Mouse (Mus musculus): ENCODE measurements around the gene Atp2a3. TPM values are rescaled to one million over a fixed set of nuclear protein-coding genes. Genes with fewer than 3 reads are reported as not detected.

The Atp2a3 gene
- polyA plus RNA-seq, 1 experiment from 2014 or later = 0.68 TPM

DNA sequence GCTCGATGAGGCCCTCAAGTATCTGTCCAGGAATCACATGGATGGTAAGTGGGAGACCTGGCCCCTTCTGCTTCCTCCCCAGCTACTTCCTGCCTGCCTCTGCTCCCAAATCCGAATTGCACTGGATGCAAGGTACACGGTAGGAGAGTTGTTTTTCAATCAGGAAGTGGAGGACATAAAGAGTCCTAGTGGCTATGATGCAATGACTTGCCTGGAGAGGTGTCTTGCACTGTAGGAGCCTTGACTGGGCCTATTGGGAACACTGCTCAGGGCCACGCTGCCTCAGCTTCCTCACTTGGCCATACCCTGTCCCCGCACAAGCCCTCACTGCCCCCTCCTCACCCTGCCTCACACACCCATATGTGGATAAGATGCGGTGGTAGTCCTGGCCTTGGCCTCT is 28.1 kb downstream of the Atp2a3 start:
- no peak overlapping the region for H3K4me3 ChIP-seq (ENCODE audit: low read depth, low read length)
- ATAC-seq (ENCODE audit: low FRiP score) = no peak
- H3K36me3 ChIP-seq (ENCODE audit: control insufficient read depth, insufficient read depth, low read length) = no peaks in the 10 kb centered on the region
- no peaks in the 10 kb centered on the region for H3K4me1 ChIP-seq (replicated peaks; ENCODE audit: control insufficient read depth, insufficient read depth, low read length)
- no peak overlapping the region for H3K4me2 ChIP-seq (replicated peaks; ENCODE audit: low read depth, low read length)
- H3K27ac ChIP-seq (ENCODE audit: low read depth, low read length) = no peak overlapping the region
- no peaks in the 10 kb centered on the region for H3K27me3 ChIP-seq (ENCODE audit: control insufficient read depth, insufficient read depth, low read length)
- WGBS = 77% methylated on average over 6 of the region's 6 CpGs
- no peak overlapping the region for H3K9ac ChIP-seq (ENCODE audit: low read depth, low read length)
- no peaks in the 10 kb centered on the region for H3K9me3 ChIP-seq (ENCODE audit: control insufficient read depth, low read length)
- no peak for DNase-seq (ENCODE audit: low spot score)

GRCm38 (mm10) chr11:72990688-72991087 is 29.7 kb downstream of the Atp2a3 start:
- no peaks in the 10 kb centered on the region for H3K9me3 ChIP-seq (ENCODE audit: control insufficient read depth, low read length)
- no peak for ATAC-seq (ENCODE audit: low FRiP score)
- H3K4me3 ChIP-seq (ENCODE audit: low read depth, low read length) = no peak overlapping the region
- no peak overlapping the region for H3K4me2 ChIP-seq (replicated peaks; ENCODE audit: low read depth, low read length)
- DNase-seq (ENCODE audit: low spot score) = no peak
- no peaks in the 10 kb centered on the region for H3K27me3 ChIP-seq (ENCODE audit: control insufficient read depth, insufficient read depth, low read length)
- no peak overlapping the region for H3K27ac ChIP-seq (ENCODE audit: low read depth, low read length)
- H3K4me1 ChIP-seq (replicated peaks; ENCODE audit: control insufficient read depth, insufficient read depth, low read length) = no peaks in the 10 kb centered on the region
- no peaks in the 10 kb centered on the region for H3K36me3 ChIP-seq (ENCODE audit: control insufficient read depth, insufficient read depth, low read length)
- no peak overlapping the region for H3K9ac ChIP-seq (ENCODE audit: low read depth, low read length)
- WGBS = 64% methylated on average over 9 of the region's 9 CpGs

- Histone ChIP-seq H3K4me2 (replicated peaks; ENCODE audit: low read depth, low read length) (no peak overlapping the region), H3K4me3 (ENCODE audit: low read depth, low read length) (no peak overlapping the region), H3K36me3 (ENCODE audit: control insufficient read depth, insufficient read depth, low read length) (no peaks in the 10 kb centered on the region), H3K9ac (ENCODE audit: low read depth, low read length) (no peak overlapping the region), H3K27ac (ENCODE audit: low read depth, low read length) (no peak overlapping the region), H3K27me3 (ENCODE audit: control insufficient read depth, insufficient read depth, low read length) (no peaks in the 10 kb centered on the region), H3K9me3 (ENCODE audit: control insufficient read depth, low read length) (no peaks in the 10 kb centered on the region), H3K4me1 (replicated peaks; ENCODE audit: control insufficient read depth, insufficient read depth, low read length) (no peaks in the 10 kb centered on the region)
- no peak for DNase-seq (ENCODE audit: low spot score)
- 51% methylated on average over 9 of the region's 9 CpGs for WGBS
- no peak for ATAC-seq (ENCODE audit: low FRiP score)
These were observed 31.0 kb downstream of the Atp2a3 start for GRCm38 (mm10) chr11:72991961-72992360.

GRCm38 (mm10) chr11:72996346-72996745 is 35.4 kb downstream of the Atp2a3 start:
- no peak for ATAC-seq (ENCODE audit: low FRiP score)
- Histone ChIP-seq H3K27me3 (ENCODE audit: control insufficient read depth, insufficient read depth, low read length) (no peaks in the 10 kb centered on the region), H3K9me3 (ENCODE audit: control insufficient read depth, low read length) (no peaks in the 10 kb centered on the region), H3K4me3 (ENCODE audit: low read depth, low read length) (no peak overlapping the region), H3K4me2 (replicated peaks; ENCODE audit: low read depth, low read length) (no peak overlapping the region), H3K4me1 (replicated peaks; ENCODE audit: control insufficient read depth, insufficient read depth, low read length) (no peaks in the 10 kb centered on the region), H3K9ac (ENCODE audit: low read depth, low read length) (no peak overlapping the region), H3K27ac (ENCODE audit: low read depth, low read length) (no peak overlapping the region), H3K36me3 (ENCODE audit: control insufficient read depth, insufficient read depth, low read length) (no peaks in the 10 kb centered on the region)
- WGBS = 97% methylated on average over 6 of the region's 6 CpGs
- DNase-seq (ENCODE audit: low spot score) = no peak

DNA sequence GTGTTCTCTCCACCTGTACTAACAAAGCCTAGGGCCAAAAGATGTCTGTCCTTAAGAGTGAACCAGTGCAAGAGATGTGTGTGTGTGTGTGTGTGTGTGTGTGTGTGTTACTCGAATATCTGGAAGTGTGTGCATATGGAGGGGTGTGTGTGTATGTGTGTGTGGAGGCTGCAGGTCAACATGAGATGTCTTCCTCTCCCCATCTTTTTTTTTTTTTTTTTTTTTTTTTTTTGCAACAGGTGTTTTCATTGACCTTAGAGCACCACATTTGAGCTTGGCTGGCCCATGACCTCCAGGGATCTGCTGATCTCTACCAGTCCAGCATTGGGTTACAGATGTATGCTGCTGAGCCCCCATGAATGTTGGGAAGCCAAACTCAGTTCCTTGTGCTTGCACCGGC is 35.8 kb downstream of the Atp2a3 start:
- Histone ChIP-seq H3K27ac (ENCODE audit: low read depth, low read length) (no peak overlapping the region), H3K9me3 (ENCODE audit: control insufficient read depth, low read length) (no peaks in the 10 kb centered on the region), H3K36me3 (ENCODE audit: control insufficient read depth, insufficient read depth, low read length) (no peaks in the 10 kb centered on the region), H3K4me1 (replicated peaks; ENCODE audit: control insufficient read depth, insufficient read depth, low read length) (no peaks in the 10 kb centered on the region), H3K27me3 (ENCODE audit: control insufficient read depth, insufficient read depth, low read length) (no peaks in the 10 kb centered on the region), H3K4me2 (replicated peaks; ENCODE audit: low read depth, low read length) (no peak overlapping the region), H3K9ac (ENCODE audit: low read depth, low read length) (no peak overlapping the region), H3K4me3 (ENCODE audit: low read depth, low read length) (no peak overlapping the region)
- ATAC-seq (ENCODE audit: low FRiP score) = no peak
- WGBS = 94% methylated on average over 2 of the region's 2 CpGs
- DNase-seq (ENCODE audit: low spot score) = no peak

- H3K9ac ChIP-seq (ENCODE audit: low read depth, low read length) = no peak overlapping the region
These were observed 36.8 kb downstream of the Atp2a3 start for GRCm38 (mm10) chr11:72997529-72998326.

DNA sequence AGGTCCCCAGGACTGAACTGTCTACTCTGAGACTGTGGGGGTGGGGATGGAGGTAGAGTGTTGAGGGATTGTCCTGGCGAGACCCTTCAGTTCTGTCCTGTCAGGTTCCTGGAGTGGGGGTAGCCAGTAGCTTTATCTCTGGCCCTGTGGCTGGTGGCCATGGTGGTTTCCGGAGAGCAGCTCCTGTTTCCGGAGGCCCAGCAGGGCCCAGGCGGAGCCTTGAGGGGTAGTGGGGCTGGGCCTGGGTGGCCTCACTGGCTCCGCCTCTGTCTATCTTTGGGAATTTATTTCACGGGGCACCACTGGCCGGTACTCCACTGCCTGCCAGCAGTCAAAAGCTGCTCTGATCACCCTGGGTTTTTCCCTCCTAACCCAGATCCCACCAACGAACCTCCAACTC is 37.8 kb downstream of the Atp2a3 start, which contains the start of gene P2rx1:
TSS of gene P2rx1 (plus strand) at position 333 of the 400 bp plus-strand sequence.
- Histone ChIP-seq H3K4me2 (replicated peaks; ENCODE audit: low read depth, low read length) (no peak within 1 kb of the TSS), H3K36me3 (ENCODE audit: control insufficient read depth, insufficient read depth, low read length) (no peaks in the 10 kb centered on the region), H3K27ac (ENCODE audit: low read depth, low read length) (no peak within 1 kb of the TSS), H3K9me3 (ENCODE audit: control insufficient read depth, low read length) (no peaks in the 10 kb centered on the region), H3K9ac (ENCODE audit: low read depth, low read length) (no peak within 1 kb of the TSS), H3K4me3 (ENCODE audit: low read depth, low read length) (no peak within 1 kb of the TSS), H3K4me1 (replicated peaks; ENCODE audit: control insufficient read depth, insufficient read depth, low read length) (no peaks in the 10 kb centered on the region), H3K27me3 (ENCODE audit: control insufficient read depth, insufficient read depth, low read length) (no peaks in the 10 kb centered on the region)
- DNase-seq (ENCODE audit: low spot score) = no peak
- WGBS = 60% methylated on average over 8 of the region's 8 CpGs
- ATAC-seq (ENCODE audit: low FRiP score) = no peak

More at GRCm38 (mm10) chr11:72997529-72998326, 36.8 kb downstream of the Atp2a3 start:
- Histone ChIP-seq H3K4me3 (ENCODE audit: low read depth, low read length) (no peak overlapping the region), H3K36me3 (ENCODE audit: control insufficient read depth, insufficient read depth, low read length) (no peaks in the 10 kb centered on the region), H3K4me2 (replicated peaks; ENCODE audit: low read depth, low read length) (no peak overlapping the region), H3K9me3 (ENCODE audit: control insufficient read depth, low read length) (no peaks in the 10 kb centered on the region), H3K27me3 (ENCODE audit: control insufficient read depth, insufficient read depth, low read length) (no peaks in the 10 kb centered on the region), H3K4me1 (replicated peaks; ENCODE audit: control insufficient read depth, insufficient read depth, low read length) (no peaks in the 10 kb centered on the region), H3K27ac (ENCODE audit: low read depth, low read length) (no peak overlapping the region)
- DNase-seq (ENCODE audit: low spot score) = no peak
- 67% methylated on average over 13 of the region's 13 CpGs for WGBS
- no peak for ATAC-seq (ENCODE audit: low FRiP score)

DNA sequence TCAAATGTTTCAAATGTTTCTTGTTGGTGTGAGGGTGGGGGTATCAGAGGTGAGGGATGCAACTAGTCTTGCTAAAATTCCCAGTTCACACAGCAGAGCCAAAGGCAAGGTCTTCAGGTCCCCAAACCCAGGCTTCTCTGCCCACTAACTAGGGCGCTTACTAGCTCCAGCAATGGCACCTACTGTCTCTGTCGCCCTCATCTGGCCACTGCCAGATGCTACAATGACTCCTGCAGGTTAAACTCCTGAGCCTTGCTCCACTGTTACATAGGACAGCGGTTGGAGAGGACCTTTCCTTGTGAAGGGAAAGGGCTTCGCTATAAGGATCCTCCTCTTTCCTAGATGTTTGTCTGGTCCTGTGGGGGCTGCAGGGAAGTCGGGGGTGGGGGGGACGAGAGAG is 40.1 kb downstream of the Atp2a3 start:
- Histone ChIP-seq H3K4me1 (replicated peaks; ENCODE audit: control insufficient read depth, insufficient read depth, low read length) (no peaks in the 10 kb centered on the region), H3K4me3 (ENCODE audit: low read depth, low read length) (no peak overlapping the region), H3K27me3 (ENCODE audit: control insufficient read depth, insufficient read depth, low read length) (no peaks in the 10 kb centered on the region), H3K9me3 (ENCODE audit: control insufficient read depth, low read length) (no peaks in the 10 kb centered on the region), H3K36me3 (ENCODE audit: control insufficient read depth, insufficient read depth, low read length) (no peaks in the 10 kb centered on the region), H3K9ac (ENCODE audit: low read depth, low read length) (no peak overlapping the region), H3K27ac (ENCODE audit: low read depth, low read length) (no peak overlapping the region), H3K4me2 (replicated peaks; ENCODE audit: low read depth, low read length) (no peak overlapping the region)
- ATAC-seq (ENCODE audit: low FRiP score) = no peak
- peak; percentile 73 for DNase-seq (ENCODE audit: low spot score)
- 7% methylated on average over 6 of the region's 6 CpGs for WGBS

GRCm38 (mm10) chr11:73006377-73006776 is 45.4 kb downstream of the Atp2a3 start:
- Histone ChIP-seq H3K4me2 (replicated peaks; ENCODE audit: low read depth, low read length) (no peak overlapping the region), H3K27me3 (ENCODE audit: control insufficient read depth, insufficient read depth, low read length) (no peaks in the 10 kb centered on the region), H3K36me3 (ENCODE audit: control insufficient read depth, insufficient read depth, low read length) (no peaks in the 10 kb centered on the region), H3K4me3 (ENCODE audit: low read depth, low read length) (no peak overlapping the region), H3K9me3 (ENCODE audit: control insufficient read depth, low read length) (no peaks in the 10 kb centered on the region), H3K9ac (ENCODE audit: low read depth, low read length) (no peak overlapping the region), H3K27ac (ENCODE audit: low read depth, low read length) (no peak overlapping the region), H3K4me1 (replicated peaks; ENCODE audit: control insufficient read depth, insufficient read depth, low read length) (no peaks in the 10 kb centered on the region)
- ATAC-seq (ENCODE audit: low FRiP score) (peak; percentile 35; the same call in 1 of the 2 replicates), DNase-seq (ENCODE audit: low spot score) (peak; percentile 74)
- 6% methylated on average over 2 of the region's 2 CpGs for WGBS

Data from hindbrain, embryonic 11.5 days (tissue).